Mouse (Mus musculus) stomach, postnatal 0 days (tissue): Measurements from ENCODE around the gene Card10. TPM values are rescaled to one million over a fixed set of nuclear protein-coding genes. Genes with fewer than 3 reads are reported as not detected.

Experiments used
- ATAC-seq: fragments of 200-750 bp; cut with Nextera tagmentation; 2 replicates; pipeline ENCODE4 v1.8.0; 2017; ENCODE audit not compliant: low FRiP score, low TSS enrichment
- DNase-seq: peaks from one replicate; pipeline ENCODE4 v3.0.0-alpha.2; 2016; ENCODE audit warnings: low spot score
- H3K27ac ChIP-seq: fragments of 300-500 bp; sonication (generic); replicated peaks from 2 replicates; pipeline ENCODE4 v1.5.1; 2014; ENCODE audit warnings: mild to moderate bottlenecking, control low read depth
- H3K27me3 ChIP-seq: fragments of 300-500 bp; sonication (generic); 2 replicates; pipeline ENCODE4 v1.6.1; 2014; ENCODE audit warnings: low read length; ENCODE audit not compliant: control insufficient read depth, insufficient read depth
- H3K36me3 ChIP-seq: fragments of 300-500 bp; sonication (generic); 2 replicates; pipeline ENCODE4 v1.6.1; 2014; ENCODE audit warnings: low read length, mixed read lengths; ENCODE audit not compliant: control insufficient read depth, insufficient read depth
- H3K4me1 ChIP-seq: fragments of 300-500 bp; sonication (generic); replicated peaks from 2 replicates; pipeline ENCODE4 v1.6.1; 2014; ENCODE audit warnings: antibody characterized with exemption; ENCODE audit not compliant: control insufficient read depth, insufficient read depth
- H3K4me2 ChIP-seq: fragments of 300-500 bp; sonication (generic); replicated peaks from 2 replicates; pipeline ENCODE4 v1.6.1; 2014; ENCODE audit warnings: low read depth, mild to moderate bottlenecking, control low read depth, moderate library complexity
- H3K4me3 ChIP-seq: fragments of 300-500 bp; sonication (generic); 2 replicates; pipeline ENCODE4 v1.5.1; 2014; ENCODE audit warnings: low read depth, low read length, control low read depth
- H3K9ac ChIP-seq: fragments of 300-500 bp; sonication (generic); 2 replicates; pipeline ENCODE4 v1.6.1; 2014; ENCODE audit warnings: mild to moderate bottlenecking, low read length, control low read depth, mixed read lengths
- H3K9me3 ChIP-seq: fragments of 300-500 bp; sonication (generic); 2 replicates; pipeline ENCODE4 v1.6.1; 2016; ENCODE audit warnings: low read length; ENCODE audit not compliant: control insufficient read depth
- CTCF ChIP-seq: IDR thresholded peaks from 2 replicates; pipeline ENCODE4 v1.5.1; 2016; ENCODE audit warnings: antibody characterized with exemption, low read depth, mild to moderate bottlenecking, moderate library complexity
- EP300 ChIP-seq: optimal IDR thresholded peaks from 2 replicates; pipeline ENCODE3; 2016; ENCODE audit warnings: antibody characterized with exemption
- WGBS: fragments of 180-500 bp; shearing (Covaris S2); extraction: QIAGEN DNeasy Blood & Tissue Kit; methylation state at CpG from one replicate; pipeline ENCODE4 v1.1.7; 2014; 5-methylcytosine and 5-hydroxymethylcytosine counted together
- polyA plus RNA-seq: library from polyadenylated mRNA; unstranded; fragments of >200 nt; fragmentation: Nextera tagmentation; extraction: Ambion mirVana; gene quantifications from 2 replicates; pipeline ENCODE4 v1.2.1, GENCODE M21; 2015

The Card10 gene
- polyA plus RNA-seq, 1 experiment from 2014 or later, result 2.4 TPM

DNA sequence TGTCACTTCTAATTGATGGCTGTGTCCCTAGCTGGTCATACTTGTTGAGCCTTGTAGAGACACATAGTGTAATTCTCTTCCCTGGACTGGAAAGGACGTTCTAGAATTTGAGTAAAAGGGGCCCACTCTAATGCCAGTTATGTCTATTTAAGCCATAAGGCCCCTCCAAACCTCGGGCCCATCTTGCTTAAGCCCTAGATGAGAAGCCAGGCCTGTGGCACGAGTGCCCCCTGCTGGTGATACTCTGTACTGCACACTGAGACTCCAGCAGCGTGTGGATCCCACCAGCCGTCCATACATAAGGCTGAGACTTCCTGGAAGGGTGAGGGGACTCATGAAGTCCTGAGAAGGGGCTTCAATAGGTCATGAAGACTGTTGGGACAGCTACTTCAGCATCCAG lies 58.6 kb downstream of the Card10 start:
- no peaks in the 10 kb centered on the region for H3K4me1 ChIP-seq
- no peak overlapping the region for H3K27ac ChIP-seq
- H3K27me3 ChIP-seq, result no peaks in the 10 kb centered on the region
- no peak overlapping the region for H3K4me2 ChIP-seq
- DNase-seq (peak; percentile 74), ATAC-seq (no peak)
- no peak overlapping the region for H3K9ac ChIP-seq
- TF ChIP-seq EP300, result no peak
- peak; percentile 96 for TF ChIP-seq CTCF
- WGBS, result 3% methylated on average over 5 of the region's 5 CpGs
- no peaks in the 10 kb centered on the region for H3K36me3 ChIP-seq
- no peaks in the 10 kb centered on the region for H3K9me3 ChIP-seq
- no peak overlapping the region for H3K4me3 ChIP-seq

GRCm38 (mm10) chr15:78742831-78743230 lies 60.0 kb downstream of the Card10 start:
- Histone ChIP-seq H3K4me1 (no peaks in the 10 kb centered on the region), H3K27ac (no peak overlapping the region), H3K4me3 (no peak overlapping the region), H3K4me2 (no peak overlapping the region), H3K27me3 (no peaks in the 10 kb centered on the region), H3K9me3 (no peaks in the 10 kb centered on the region), H3K9ac (no peak overlapping the region), H3K36me3 (no peaks in the 10 kb centered on the region)
- ATAC-seq, result 0 out of 2 replicates have a peak, but pooled peaks have one; percentile 15
- DNase-seq, result no peak
- TF ChIP-seq EP300 (no peak), CTCF (no peak)
- 84% methylated on average over 8 of the region's 10 CpGs for WGBS

GRCm38 (mm10) chr15:78740662-78741061 lies 62.2 kb downstream of the Card10 start:
- Histone ChIP-seq H3K9ac (no peak overlapping the region), H3K4me1 (no peaks in the 10 kb centered on the region), H3K4me2 (no peak overlapping the region), H3K9me3 (no peaks in the 10 kb centered on the region), H3K27me3 (no peaks in the 10 kb centered on the region), H3K36me3 (no peaks in the 10 kb centered on the region), H3K27ac (no peak overlapping the region), H3K4me3 (no peak overlapping the region)
- DNase-seq (no peak), ATAC-seq (no peak)
- 49% methylated on average over 12 of the region's 12 CpGs for WGBS
- TF ChIP-seq CTCF (no peak), EP300 (no peak)

GRCm38 (mm10) chr15:78737146-78737545 lies 65.7 kb downstream of the Card10 start:
- Histone ChIP-seq H3K9me3 (no peaks in the 10 kb centered on the region), H3K27ac (no peak overlapping the region), H3K4me3 (no peak overlapping the region), H3K4me1 (no peaks in the 10 kb centered on the region), H3K36me3 (no peaks in the 10 kb centered on the region), H3K27me3 (no peaks in the 10 kb centered on the region), H3K9ac (no peak overlapping the region), H3K4me2 (no peak overlapping the region)
- ATAC-seq (no peak), DNase-seq (no peak)
- TF ChIP-seq EP300 (no peak), CTCF (no peak)
- 48% methylated on average over 6 of the region's 6 CpGs for WGBS

- no peaks in the 10 kb centered on the region for H3K4me1 ChIP-seq
- H3K36me3 ChIP-seq, result no peaks in the 10 kb centered on the region
- no peaks in the 10 kb centered on the region for H3K27me3 ChIP-seq
- H3K4me2 ChIP-seq, result no peak overlapping the region
- DNase-seq, result peak; percentile 29
- H3K4me3 ChIP-seq, result no peak overlapping the region
- no peak overlapping the region for H3K9ac ChIP-seq
- WGBS, result 28% methylated on average over 7 of the region's 7 CpGs
- H3K9me3 ChIP-seq, result no peaks in the 10 kb centered on the region
- peak; percentile 64 for ATAC-seq
- H3K27ac ChIP-seq, result no peak overlapping the region
- no peak for TF ChIP-seq EP300
- TF ChIP-seq CTCF, result no peak
Observed at GRCm38 (mm10) chr15:78736681-78737100, 66.2 kb downstream of the Card10 start.

DNA sequence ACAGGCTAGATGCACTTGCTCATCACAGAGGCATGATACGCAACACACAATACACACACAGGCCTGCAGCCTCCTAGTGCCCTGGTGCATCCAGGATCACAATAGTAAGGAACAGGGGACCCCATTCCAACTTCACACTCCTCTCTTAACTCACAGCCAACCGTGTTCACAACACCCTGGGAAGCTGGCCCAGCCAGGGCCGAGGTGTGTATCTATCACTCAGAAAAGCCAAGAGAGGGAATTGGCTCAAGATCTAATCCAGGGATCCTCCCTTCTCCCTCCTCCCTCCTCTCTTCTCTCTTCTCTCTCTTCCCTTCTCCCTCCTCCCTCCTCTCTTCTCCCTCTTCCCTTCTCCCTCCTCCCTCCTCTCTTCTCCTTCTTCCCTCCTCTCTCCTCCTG lies 66.7 kb downstream of the Card10 start:
- Histone ChIP-seq H3K4me2 (no peak overlapping the region), H3K27me3 (no peaks in the 10 kb centered on the region), H3K9ac (no peak overlapping the region), H3K4me1 (no peaks in the 10 kb centered on the region), H3K9me3 (no peaks in the 10 kb centered on the region), H3K4me3 (no peak overlapping the region), H3K36me3 (no peaks in the 10 kb centered on the region), H3K27ac (no peak overlapping the region)
- TF ChIP-seq CTCF, result no peak
- TF ChIP-seq EP300, result no peak
- 0 out of 2 replicates have a peak, but pooled peaks have one; percentile 7 for ATAC-seq
- no peak for DNase-seq
- WGBS, result 52% methylated on average over 3 of the region's 3 CpGs
